In the genomic region with DNA sequence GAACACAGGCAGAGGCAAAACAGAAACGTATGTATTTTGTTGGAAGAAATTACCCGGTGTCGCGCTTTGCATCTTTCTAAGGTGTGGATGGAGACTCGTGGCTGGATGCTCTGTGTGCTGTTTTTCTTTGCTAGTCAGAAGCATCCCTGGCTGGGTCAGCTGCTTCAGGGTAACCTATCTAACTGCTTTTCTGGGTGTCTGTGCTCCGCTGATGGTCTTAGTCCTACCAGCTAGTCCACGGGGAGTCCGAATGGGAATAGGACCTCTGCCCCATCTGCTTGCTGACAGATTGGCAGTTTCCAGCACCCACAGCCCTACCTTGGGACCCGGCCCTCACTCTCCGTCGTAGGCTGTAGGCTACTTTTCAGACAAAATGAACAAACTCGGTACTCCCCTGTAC, we compare ENCODE assay signal across 9 mouse cellular contexts. TPM values are rescaled to one million over a fixed set of nuclear protein-coding genes. Genes with fewer than 3 reads are reported as not detected.
DNase-seq lines count a peak whose midpoint lies in the region; ATAC-seq and TF ChIP-seq lines count a peak whose summit lies in the region.
"Had no signal": no experiment of that assay in that cellular context is flagged by ENCODE, and none has a peak within 500 bp of the region (broad histone marks: within the 10 kb centered on the region; RNA-seq: fewer than 3 reads in every experiment).

No protein-coding gene starts in this region.

- peaks cover 34% of the 10 kb centered on the region for H3K27me3 ChIP-seq in lung, embryonic 14.5 days (ENCODE audit: insufficient read depth, low read length)
- peaks cover 50% of the 10 kb centered on the region for H3K27me3 ChIP-seq in embryonic facial prominence, embryonic 15.5 days
- H3K27me3 ChIP-seq in intestine, embryonic 15.5 days (replicated peaks) = peaks cover 39% of the 10 kb centered on the region
- no peaks in the 10 kb centered on the region for H3K27me3 ChIP-seq in neural tube, embryonic 15.5 days (replicated peaks)

- 0 out of 2 replicates have a peak overlapping the region, but pooled peaks have one; percentile 51 for H3K9ac ChIP-seq in lung, embryonic 14.5 days
- H3K9ac ChIP-seq in embryonic facial prominence, embryonic 15.5 days = no peak overlapping the region
- H3K9ac ChIP-seq in intestine, embryonic 15.5 days = no peak overlapping the region
- H3K9ac ChIP-seq in neural tube, embryonic 15.5 days (replicated peaks) = peak overlapping the region; percentile 65

- no peak for TF ChIP-seq CTCF in lung, embryonic 14.5 days (IDR thresholded peaks at IDR 0.05; ENCODE audit: low read depth)

- no peaks in the 10 kb centered on the region for H3K9me3 ChIP-seq in lung, embryonic 14.5 days (ENCODE audit: low read depth, low read length)
- no peaks in the 10 kb centered on the region for H3K9me3 ChIP-seq in embryonic facial prominence, embryonic 15.5 days (replicated peaks)
- no peaks in the 10 kb centered on the region for H3K9me3 ChIP-seq in intestine, embryonic 15.5 days
- H3K9me3 ChIP-seq in neural tube, embryonic 15.5 days (replicated peaks) = no peaks in the 10 kb centered on the region

- H3K36me3 ChIP-seq in lung, embryonic 14.5 days (ENCODE audit: insufficient read depth) = no peaks in the 10 kb centered on the region
- H3K36me3 ChIP-seq in embryonic facial prominence, embryonic 15.5 days = no peaks in the 10 kb centered on the region
- no peaks in the 10 kb centered on the region for H3K36me3 ChIP-seq in intestine, embryonic 15.5 days
- no peaks in the 10 kb centered on the region for H3K36me3 ChIP-seq in neural tube, embryonic 15.5 days

- no peak for ATAC-seq in lung, embryonic 14.5 days (ENCODE audit: insufficient read depth)
- ATAC-seq in embryonic facial prominence, embryonic 15.5 days (ENCODE audit: insufficient number of reproducible peaks, low FRiP score, low TSS enrichment, low read depth) = no peak
- no peak for ATAC-seq in intestine, embryonic 15.5 days
- no peak for ATAC-seq in neural tube, embryonic 15.5 days (ENCODE audit: low FRiP score)

- H3K4me1 ChIP-seq in lung, embryonic 14.5 days (ENCODE audit: insufficient read depth) = no peaks in the 10 kb centered on the region
- H3K4me1 ChIP-seq in embryonic facial prominence, embryonic 15.5 days = peaks cover 13% of the 10 kb centered on the region
- H3K4me1 ChIP-seq in intestine, embryonic 15.5 days (replicated peaks) = 0 out of 2 replicates have a peak, but pooled peaks cover 7% of the 10 kb centered on the region
- H3K4me1 ChIP-seq in neural tube, embryonic 15.5 days = peaks cover 46% of the 10 kb centered on the region

- peak overlapping the region; percentile 79 for H3K4me2 ChIP-seq in lung, embryonic 14.5 days
- peak overlapping the region; percentile 90 for H3K4me2 ChIP-seq in embryonic facial prominence, embryonic 15.5 days (replicated peaks)
- peak overlapping the region; percentile 94 for H3K4me2 ChIP-seq in intestine, embryonic 15.5 days (replicated peaks)
- H3K4me2 ChIP-seq in neural tube, embryonic 15.5 days = peak overlapping the region; percentile 88

- H3K4me3 ChIP-seq in lung, embryonic 14.5 days (ENCODE audit: low read depth, low read length) = peak overlapping the region; percentile 49
- peak overlapping the region; percentile 51 for H3K4me3 ChIP-seq in embryonic facial prominence, embryonic 15.5 days (replicated peaks)
- peak overlapping the region; percentile 50 for H3K4me3 ChIP-seq in intestine, embryonic 15.5 days (replicated peaks)
- H3K4me3 ChIP-seq in neural tube, embryonic 15.5 days (replicated peaks) = peak overlapping the region; percentile 63

- no peak overlapping the region for H3K27ac ChIP-seq in lung, embryonic 14.5 days (ENCODE audit: low read depth)
- no peak overlapping the region for H3K27ac ChIP-seq in embryonic facial prominence, embryonic 15.5 days (replicated peaks)
- no peak overlapping the region for H3K27ac ChIP-seq in intestine, embryonic 15.5 days
- peak overlapping the region; percentile 83 for H3K27ac ChIP-seq in neural tube, embryonic 15.5 days (replicated peaks)

- DNase-seq in lung, embryonic 14.5 days = no peak
- no peak for DNase-seq in lung, postnatal 4 days
- no peak for DNase-seq in adrenal gland, adult 18-20 months (ENCODE audit: low spot score in 2 of 2)
- no peak for DNase-seq in urinary bladder, postnatal 25 days (ENCODE audit: low spot score)
- no peak for DNase-seq in urinary bladder, postnatal 4 days (ENCODE audit: low spot score in 2 of 2)
- DNase-seq: gastrocnemius, postnatal 36 days had no signal

- WGBS in lung, embryonic 14.5 days = 37% methylated on average over 12 of the region's 12 CpGs
- 32% methylated on average over 12 of the region's 12 CpGs for WGBS in embryonic facial prominence, embryonic 15.5 days
- WGBS in intestine, embryonic 15.5 days = 31% methylated on average over 12 of the region's 12 CpGs
- WGBS in neural tube, embryonic 15.5 days = 13% methylated on average over 12 of the region's 12 CpGs

RNA-seq across cellular contexts. Expression of a gene that starts 2.0 kb away (rescaled TPM):
- 7.1 and 7.5 TPM in 2 replicates for polyA plus RNA-seq in lung, embryonic 14.5 days (2014; fragmentation: Nextera tagmentation; extraction: Ambion mirVana)
- polyA plus RNA-seq in embryonic facial prominence, embryonic 15.5 days (2015; fragmentation: Nextera tagmentation; extraction: Ambion mirVana) = 6.1 and 6.2 TPM in 2 replicates
- polyA plus RNA-seq in intestine, embryonic 15.5 days (2015; fragmentation: Nextera tagmentation; extraction: Ambion mirVana) = 3.7 TPM in 2 replicates
- 57.7 and 62.1 TPM in 2 replicates for polyA plus RNA-seq in neural tube, embryonic 15.5 days (2015; fragmentation: Nextera tagmentation; extraction: Ambion mirVana)
- total RNA-seq in adrenal gland, adult 18-20 months (2021) = 1 to 10 TPM; 2.9 to 4.3 TPM

Comparison
In these comparisons a context has a peak if more than half of its experiments do, and no peak if none do; other contexts are left out.
1. H3K9ac ChIP-seq: peak in lung, embryonic 14.5 days (single experiment) and neural tube, embryonic 15.5 days (single experiment); none in embryonic facial prominence, embryonic 15.5 days (single experiment) and intestine, embryonic 15.5 days (single experiment).
2. Peak in every context shown above with its lines, with median percentiles within 50 percentile points of each other: H3K4me2 ChIP-seq and H3K4me3 ChIP-seq.